Mouse (Mus musculus) G1E (cell line): ENCODE data around the gene Gm3854.

ENCODE experiments used
- CTCF ChIP-seq: IDR thresholded peaks from 2 replicates; pipeline ENCODE4 v1.5.1; 2012; ENCODE audit warnings: low read depth, low read length, inconsistent platforms, mixed read lengths
- GATA1 ChIP-seq: IDR thresholded peaks from 2 replicates; pipeline ENCODE4 v1.6.1; 2012; ENCODE audit warnings: borderline replicate concordance, low read length, inconsistent platforms, mixed read lengths
- GATA2 ChIP-seq: IDR thresholded peaks from 2 replicates; pipeline ENCODE4 v1.6.1; 2012; ENCODE audit warnings: low read depth, low read length, inconsistent platforms, borderline replicate concordance
- POLR2AphosphoS5 ChIP-seq: IDR thresholded peaks from 2 replicates; pipeline ENCODE4 v1.6.1; 2012; ENCODE audit warnings: low read depth, low read length, inconsistent platforms; ENCODE audit not compliant: insufficient replicate concordance
- TAL1 ChIP-seq: conservative IDR thresholded peaks from 2 replicates; pipeline ENCODE4 v1.6.1; 2012; ENCODE audit warnings: low read depth, low read length, inconsistent platforms, mixed read lengths

DNA sequence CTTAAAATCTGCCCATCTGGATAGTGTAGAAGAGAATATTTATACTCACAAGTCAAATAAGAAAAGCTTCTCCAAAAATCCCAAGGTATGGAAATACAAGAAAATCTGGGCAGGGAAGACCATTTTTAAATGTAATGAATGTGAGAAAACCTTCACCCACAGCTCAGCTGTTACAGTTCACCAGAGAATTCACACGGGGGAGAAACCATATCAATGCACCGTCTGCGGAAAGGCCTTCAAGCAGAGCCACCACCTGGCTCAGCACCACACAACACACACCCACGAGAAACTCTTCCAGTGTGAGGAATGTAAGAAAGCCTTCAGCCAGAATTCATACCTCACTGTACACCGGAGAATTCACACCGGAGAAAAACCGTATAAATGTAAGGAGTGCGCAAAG is 34.9 kb downstream of the Gm3854 start:
- TF ChIP-seq CTCF: no peak
- no peak for TF ChIP-seq POLR2AphosphoS5
- no peak for TF ChIP-seq GATA1
- TF ChIP-seq GATA2: no peak
- TF ChIP-seq TAL1: no peak
